Mouse (Mus musculus) forebrain, embryonic 13.5 days (tissue): ENCODE data around the gene Prame. TPM values are rescaled to one million over a fixed set of nuclear protein-coding genes. Genes with fewer than 3 reads are reported as not detected.

ENCODE experiments used
- polyA plus RNA-seq: library from polyadenylated mRNA; unstranded; fragments of >200 nt; fragmentation: Nextera tagmentation; extraction: Ambion mirVana; gene quantifications from 2 replicates; pipeline ENCODE4 v1.2.1, GENCODE M21; 2015

The Prame gene
- polyA plus RNA-seq, 1 experiment from 2014 or later = not detected

Other genes with a start within 250 kb of the Prame start
- not detected in 2 replicates for gene Gm7903, start 193.9 kb downstream of the Prame start, polyA plus RNA-seq
- gene AV320801, start 133.1 kb downstream of the Prame start, polyA plus RNA-seq = not detected in 2 replicates
- gene Nxf7, start 28.9 kb downstream of the Prame start, polyA plus RNA-seq = not detected in 2 replicates
- not detected in 2 replicates for gene Tcp11x2, start 66.1 kb upstream of the Prame start, polyA plus RNA-seq
- not detected in 2 replicates for gene Tmsb15a, start 97.6 kb upstream of the Prame start, polyA plus RNA-seq
- gene Armcx5, start 115.0 kb upstream of the Prame start, polyA plus RNA-seq = 10.9 and 11.7 TPM in 2 replicates
- gene Gprasp1, start 115.0 kb upstream of the Prame start, polyA plus RNA-seq = 86.9 and 111 TPM in 2 replicates
- gene Bhlhb9, start 169.9 kb upstream of the Prame start, polyA plus RNA-seq = 79.4 and 94.8 TPM in 2 replicates
- 72.6 and 101 TPM in 2 replicates for gene Gprasp2, start 211.3 kb upstream of the Prame start, polyA plus RNA-seq